Mouse (Mus musculus) lung, embryonic 14.5 days (tissue): ENCODE measurements around the gene Slc25a13. TPM values are rescaled to one million over a fixed set of nuclear protein-coding genes. Genes with fewer than 3 reads are reported as not detected.

Experiments used
- ATAC-seq: fragments of 200-750 bp; cut with Nextera tagmentation; 2 replicates; pipeline ENCODE4 v1.8.0; 2017; ENCODE audit warnings: mild to moderate bottlenecking, moderate TSS enrichment, moderate library complexity; ENCODE audit not compliant: insufficient read depth
- DNase-seq: peaks from one replicate; pipeline ENCODE4 v3.0.0-alpha.2; 2015
- H3K27ac ChIP-seq: fragments of 300-500 bp; sonication (generic); 2 replicates; pipeline ENCODE4 v1.5.1; 2014; ENCODE audit warnings: low read depth, mild to moderate bottlenecking, moderate library complexity
- H3K27me3 ChIP-seq: fragments of 300-500 bp; sonication (generic); 2 replicates; pipeline ENCODE4 v1.6.1; 2014; ENCODE audit warnings: low read length, control low read depth; ENCODE audit not compliant: insufficient read depth
- H3K36me3 ChIP-seq: fragments of 300-500 bp; sonication (generic); 2 replicates; pipeline ENCODE4 v1.6.1; 2014; ENCODE audit warnings: control low read depth; ENCODE audit not compliant: insufficient read depth
- H3K4me1 ChIP-seq: fragments of 300-500 bp; sonication (generic); 2 replicates; pipeline ENCODE4 v1.6.1; 2014; ENCODE audit warnings: antibody characterized with exemption, control low read depth; ENCODE audit not compliant: insufficient read depth
- H3K4me2 ChIP-seq: fragments of 300-500 bp; sonication (generic); 2 replicates; pipeline ENCODE4 v1.6.1; 2014; ENCODE audit warnings: mild to moderate bottlenecking
- H3K4me3 ChIP-seq: fragments of 300-500 bp; sonication (generic); 2 replicates; pipeline ENCODE4 v1.5.1; 2014; ENCODE audit warnings: low read depth, low read length
- H3K9ac ChIP-seq: fragments of 300-500 bp; sonication (generic); 2 replicates; pipeline ENCODE4 v1.6.1; 2014
- H3K9me3 ChIP-seq: fragments of 300-500 bp; sonication (generic); 2 replicates; pipeline ENCODE4 v1.6.1; 2016; ENCODE audit warnings: low read depth, low read length, control low read depth
- CTCF ChIP-seq: IDR thresholded peaks from 2 replicates; pipeline ENCODE4 v1.5.1; 2016; ENCODE audit warnings: antibody characterized with exemption, low read depth
- WGBS: fragments of 180-500 bp; shearing (Covaris S2); extraction: QIAGEN DNeasy Blood & Tissue Kit; methylation state at CpG from one replicate; pipeline ENCODE4 v1.1.7; 2014; 5-methylcytosine and 5-hydroxymethylcytosine counted together
- polyA plus RNA-seq: library from polyadenylated mRNA; unstranded; fragments of >200 nt; fragmentation: Nextera tagmentation; extraction: Ambion mirVana; gene quantifications from 2 replicates; pipeline ENCODE4 v1.2.1, GENCODE M21; 2014

Gene Slc25a13
- polyA plus RNA-seq = 31.7 and 33.6 TPM in 2 replicates

DNA sequence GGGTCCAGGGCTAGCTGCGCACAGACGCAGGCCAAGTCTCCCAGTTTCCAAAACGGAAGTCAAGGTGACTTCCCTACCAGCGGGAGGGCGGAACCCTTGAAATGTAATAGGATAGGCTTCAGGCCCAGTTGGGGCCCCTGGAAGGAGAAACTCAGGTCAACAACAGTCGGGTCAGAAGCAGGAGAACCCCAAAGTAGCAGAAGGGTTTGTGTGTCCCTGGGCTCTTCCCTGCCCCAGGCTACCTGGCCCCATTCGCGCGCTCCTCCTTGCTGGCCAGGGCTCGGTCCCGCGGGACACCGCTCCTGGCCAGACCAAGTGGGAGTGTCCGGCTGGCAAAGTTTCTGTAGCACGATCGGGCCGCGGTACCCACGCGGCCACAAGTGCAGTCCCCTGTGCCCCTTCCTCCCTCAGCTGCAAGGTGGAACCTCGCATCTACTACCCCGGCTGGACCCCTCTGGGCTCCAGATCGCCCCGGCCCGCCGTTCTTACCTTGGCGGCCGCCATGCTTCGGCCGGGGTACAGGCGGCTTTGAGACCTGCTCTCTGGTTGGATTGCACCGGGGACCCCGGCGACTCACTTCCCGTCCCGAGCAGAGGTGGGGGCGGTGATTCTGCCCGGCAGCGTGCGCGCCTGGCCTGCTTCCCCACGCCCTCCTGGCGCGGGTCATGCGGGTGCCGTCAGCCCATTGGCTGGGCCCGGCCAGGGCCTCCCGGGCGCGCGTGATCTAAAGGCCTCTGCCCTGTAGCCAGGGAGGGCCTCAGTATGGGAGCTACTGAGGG lies at the start of gene Slc25a13:
TSS of gene Slc25a13 (minus strand) at position 667 of the 779 bp plus-strand sequence.
- H3K36me3 ChIP-seq = no peaks in the 10 kb centered on the region
- H3K4me2 ChIP-seq = peak within 1 kb of the TSS; percentile 83
- H3K27ac ChIP-seq = peak within 1 kb of the TSS; percentile 55; the same call in 1 of the 2 replicates
- under 1% methylated on average over 51 of the region's 51 CpGs for WGBS
- H3K9ac ChIP-seq = peak within 1 kb of the TSS; percentile 86
- H3K4me3 ChIP-seq = peak within 1 kb of the TSS; percentile 71
- no peaks in the 10 kb centered on the region for H3K4me1 ChIP-seq
- DNase-seq = peak; percentile 83
- no peaks in the 10 kb centered on the region for H3K9me3 ChIP-seq
- ATAC-seq = peak; percentile 97
- no peak for TF ChIP-seq CTCF
- H3K27me3 ChIP-seq = no peaks in the 10 kb centered on the region

DNA sequence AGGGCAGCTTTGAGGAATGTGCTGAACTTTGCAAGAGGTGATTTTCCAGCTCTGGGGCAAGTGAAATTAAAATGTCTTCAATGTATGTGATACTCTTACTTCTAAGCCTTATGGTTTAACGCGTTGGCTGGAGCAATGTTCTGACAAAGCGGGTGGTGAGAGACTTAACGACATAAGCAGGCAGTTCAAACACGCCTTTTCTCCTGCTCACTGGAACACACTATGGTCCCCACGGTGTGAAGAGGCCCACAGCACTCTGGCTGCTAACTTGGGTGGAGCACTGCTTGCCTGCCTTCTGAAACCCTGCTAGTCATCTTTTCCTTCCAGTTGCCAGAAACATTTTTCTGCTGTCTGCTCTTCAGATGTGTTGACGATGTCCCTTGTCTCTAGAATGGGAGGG lies 48.8 kb upstream of the Slc25a13 start:
- no peak overlapping the region for H3K9ac ChIP-seq
- 74% methylated on average over 7 of the region's 7 CpGs for WGBS
- H3K4me3 ChIP-seq = no peak overlapping the region
- ATAC-seq = no peak
- no peaks in the 10 kb centered on the region for H3K36me3 ChIP-seq
- H3K4me2 ChIP-seq = no peak overlapping the region
- H3K9me3 ChIP-seq = no peaks in the 10 kb centered on the region
- H3K4me1 ChIP-seq = no peaks in the 10 kb centered on the region
- DNase-seq = no peak
- no peaks in the 10 kb centered on the region for H3K27me3 ChIP-seq
- TF ChIP-seq CTCF = no peak
- H3K27ac ChIP-seq = no peak overlapping the region

- no peak overlapping the region for H3K4me3 ChIP-seq
Measured at GRCm38 (mm10) chr6:6263293-6263911, 46.4 kb upstream of the Slc25a13 start.

DNA sequence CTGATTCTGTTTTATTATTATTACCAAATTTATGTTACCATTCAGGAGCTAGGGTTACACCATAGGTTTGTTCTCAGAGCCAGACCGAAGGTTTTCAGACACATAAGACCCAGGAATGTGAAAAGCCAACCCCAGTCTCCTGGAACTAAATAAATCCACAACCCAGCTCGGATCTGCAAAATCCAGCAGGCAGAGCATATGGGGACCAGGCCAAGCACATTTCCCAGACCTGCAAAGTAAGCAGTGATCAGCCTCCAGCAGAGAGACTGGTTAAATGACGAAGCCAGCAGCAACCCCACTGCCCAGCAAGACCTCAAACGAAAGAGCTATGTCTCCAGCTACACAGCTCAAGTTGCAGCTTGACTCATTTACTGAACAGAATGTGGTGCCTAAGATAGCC lies 43.9 kb upstream of the Slc25a13 start:
- Histone ChIP-seq H3K27me3 (no peaks in the 10 kb centered on the region), H3K4me1 (no peaks in the 10 kb centered on the region), H3K4me2 (no peak overlapping the region), H3K9me3 (no peaks in the 10 kb centered on the region), H3K4me3 (no peak overlapping the region), H3K36me3 (no peaks in the 10 kb centered on the region), H3K9ac (no peak overlapping the region), H3K27ac (no peak overlapping the region)
- DNase-seq (no peak), ATAC-seq (no peak)
- TF ChIP-seq CTCF = no peak
- WGBS = 59% methylated on average over 4 of the region's 4 CpGs

More at GRCm38 (mm10) chr6:6263293-6263911, 46.4 kb upstream of the Slc25a13 start:
- no peaks in the 10 kb centered on the region for H3K27me3 ChIP-seq
- no peaks in the 10 kb centered on the region for H3K4me1 ChIP-seq
- WGBS = 82% methylated on average over 4 of the region's 4 CpGs
- DNase-seq (no peak), ATAC-seq (no peak)
- H3K9me3 ChIP-seq = no peaks in the 10 kb centered on the region
- no peak for TF ChIP-seq CTCF
- no peaks in the 10 kb centered on the region for H3K36me3 ChIP-seq
- no peak overlapping the region for H3K27ac ChIP-seq
- no peak overlapping the region for H3K4me2 ChIP-seq
- H3K9ac ChIP-seq = no peak overlapping the region

- Histone ChIP-seq H3K4me2 (no peak overlapping the region), H3K27ac (no peak overlapping the region), H3K4me1 (no peaks in the 10 kb centered on the region), H3K4me3 (no peak overlapping the region), H3K36me3 (no peaks in the 10 kb centered on the region), H3K27me3 (no peaks in the 10 kb centered on the region), H3K9ac (no peak overlapping the region), H3K9me3 (no peaks in the 10 kb centered on the region)
- peak; percentile 30 for DNase-seq
- 34% methylated on average over 7 of the region's 7 CpGs for WGBS
- ATAC-seq = no peak
- TF ChIP-seq CTCF = no peak
Measured at GRCm38 (mm10) chr6:6248500-6248899, 31.5 kb upstream of the Slc25a13 start.

- DNase-seq (no peak), ATAC-seq (no peak)
- Histone ChIP-seq H3K4me2 (no peak overlapping the region), H3K27ac (no peak overlapping the region), H3K4me1 (no peaks in the 10 kb centered on the region), H3K36me3 (no peaks in the 10 kb centered on the region), H3K4me3 (no peak overlapping the region), H3K9me3 (no peaks in the 10 kb centered on the region), H3K9ac (no peak overlapping the region), H3K27me3 (no peaks in the 10 kb centered on the region)
- no peak for TF ChIP-seq CTCF
- WGBS = 82% methylated on average over 1 of the region's 1 CpGs
Measured at GRCm38 (mm10) chr6:6243828-6244227, 26.9 kb upstream of the Slc25a13 start.

DNA sequence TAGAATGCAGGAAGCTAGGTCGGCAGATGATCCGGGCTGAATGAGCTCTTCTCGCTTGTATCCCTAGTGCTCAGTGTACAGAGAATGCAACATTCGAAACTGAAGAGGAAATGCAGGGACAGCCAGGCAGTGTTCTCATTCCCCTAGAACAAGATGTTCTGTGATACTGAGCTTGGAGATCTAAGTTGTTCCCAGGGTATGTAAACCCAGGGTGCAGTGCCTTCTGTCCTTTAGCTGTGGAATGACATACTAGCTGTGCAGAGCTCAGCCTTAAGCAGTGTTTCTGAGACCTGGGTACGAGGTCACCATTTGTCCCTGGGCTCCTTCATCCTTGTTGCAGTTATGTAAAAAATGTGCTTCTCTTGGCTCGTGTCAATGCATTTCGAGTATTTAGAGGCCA lies 25.1 kb upstream of the Slc25a13 start:
- ATAC-seq (no peak), DNase-seq (no peak)
- Histone ChIP-seq H3K9me3 (no peaks in the 10 kb centered on the region), H3K4me3 (no peak overlapping the region), H3K27ac (no peak overlapping the region), H3K27me3 (no peaks in the 10 kb centered on the region), H3K9ac (no peak overlapping the region), H3K4me1 (no peaks in the 10 kb centered on the region), H3K4me2 (no peak overlapping the region), H3K36me3 (no peaks in the 10 kb centered on the region)
- 66% methylated on average over 7 of the region's 7 CpGs for WGBS
- TF ChIP-seq CTCF = no peak
